Mouse (Mus musculus) gastrocnemius, adult 8-10 months (tissue): ENCODE data around the gene Mfsd9. TPM values are rescaled to one million over a fixed set of nuclear protein-coding genes. Genes with fewer than 3 reads are reported as not detected.
"Not testable (repeated sequence)": the region's sequence is repeated elsewhere in the genome, so short reads cannot be mapped to it uniquely, and the experiment has no call there.

Experiments used
- DNase-seq, 2 experiments: peaks; one replicate each; pipeline ENCODE4 v3.0.0; 2022; ENCODE audit warnings: low spot score in 2 of 2
- total RNA-seq, 4 experiments: library from RNA; stranded (reverse); gene quantifications; 2 replicates each; pipeline ENCODE4 v1.2.4; 2022

The Mfsd9 gene
- total RNA-seq, 4 experiments from 2014 or later, result 0.12 to 0.56 (median 0.33) TPM

DNA sequence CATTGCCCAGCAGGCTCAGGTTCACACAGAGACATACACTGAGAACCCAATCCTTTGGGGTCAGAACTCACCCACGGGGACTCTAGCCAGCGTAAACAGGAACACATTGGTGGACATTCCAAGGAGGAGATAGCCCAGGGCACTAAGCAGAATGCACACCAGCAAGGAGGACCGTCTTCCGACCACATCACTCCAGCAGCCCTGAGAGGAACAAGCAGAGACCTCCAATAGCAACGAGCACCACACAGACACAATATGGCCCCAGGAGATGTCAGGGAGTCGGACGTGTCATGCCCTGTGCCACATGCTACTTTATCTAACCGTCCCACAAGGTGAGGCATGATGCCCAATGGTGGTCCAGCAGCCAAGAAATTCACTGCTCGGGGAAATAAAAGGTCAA, 6.2 kb downstream of the Mfsd9 start:
- no peak for DNase-seq

- DNase-seq, result no peak
Measured at GRCm38 (mm10) chr1:40783450-40783849, 7.0 kb downstream of the Mfsd9 start.

- DNase-seq, result no peak
Measured at GRCm38 (mm10) chr1:40776763-40777162, 13.7 kb downstream of the Mfsd9 start.

DNA sequence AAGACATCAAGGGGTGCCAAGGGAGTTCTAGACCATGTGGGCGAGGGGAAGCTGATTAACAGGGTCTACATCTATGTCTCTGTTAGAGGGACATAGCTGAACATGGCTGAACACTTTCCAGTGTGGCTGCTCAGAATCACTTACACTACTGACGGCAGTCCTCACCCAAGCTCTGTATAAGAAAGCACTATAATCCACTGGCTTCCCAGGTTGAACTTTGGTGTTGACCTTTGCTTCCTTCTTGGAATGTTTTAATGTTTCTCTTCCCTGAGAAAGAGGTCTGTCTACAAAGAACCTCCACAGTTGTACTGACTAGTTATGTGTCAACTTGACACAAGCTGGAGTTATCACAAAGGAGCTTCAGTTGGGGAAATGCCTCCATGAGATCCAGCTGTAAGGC, 14.4 kb downstream of the Mfsd9 start:
- DNase-seq, result no peak

DNA sequence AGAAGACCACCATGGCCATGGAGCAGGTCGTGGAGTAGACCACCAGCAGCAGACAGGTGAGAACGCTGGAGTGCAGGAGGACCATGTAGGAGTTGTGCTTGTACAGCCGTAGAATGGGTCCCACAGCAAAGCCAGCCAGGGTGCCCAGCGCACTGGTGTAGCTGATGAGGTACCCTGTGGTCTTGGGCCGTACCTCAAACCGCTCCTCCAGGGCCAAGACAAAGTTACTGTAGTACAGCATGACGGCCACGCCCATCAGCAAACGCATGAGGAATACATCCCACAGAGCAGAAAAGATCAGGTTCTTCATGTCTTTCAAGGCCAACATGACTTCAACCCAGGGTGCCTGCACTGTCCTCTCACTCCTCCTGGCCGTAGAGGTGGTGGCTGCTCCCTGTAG, 16.4 kb downstream of the Mfsd9 start:
- DNase-seq, result no peak

DNA sequence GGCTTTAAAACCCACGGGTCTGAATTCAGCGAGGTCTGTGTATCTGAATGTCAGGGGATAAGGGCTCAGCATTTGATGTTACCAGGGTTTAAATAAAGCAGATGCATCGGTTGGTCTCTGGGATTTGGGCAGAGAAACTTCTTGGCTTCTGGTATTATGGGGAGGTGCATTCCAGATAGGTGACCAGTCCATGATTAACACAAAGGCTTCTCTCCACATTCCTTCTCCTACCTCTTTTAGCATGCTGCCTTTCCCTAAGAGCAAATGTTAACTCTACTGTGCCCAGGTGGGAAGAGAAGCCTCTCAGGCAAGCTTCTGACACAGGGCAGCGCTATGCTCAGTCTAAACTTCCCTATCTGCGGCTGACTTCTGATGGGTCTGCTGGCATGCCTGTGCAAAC, 17.3 kb downstream of the Mfsd9 start:
- no peak for DNase-seq

GRCm38 (mm10) chr1:40771196-40771970, 19.1 kb downstream of the Mfsd9 start:
- no peak for DNase-seq

GRCm38 (mm10) chr1:40769331-40769894, 21.1 kb downstream of the Mfsd9 start:
- DNase-seq, result no peak

DNA sequence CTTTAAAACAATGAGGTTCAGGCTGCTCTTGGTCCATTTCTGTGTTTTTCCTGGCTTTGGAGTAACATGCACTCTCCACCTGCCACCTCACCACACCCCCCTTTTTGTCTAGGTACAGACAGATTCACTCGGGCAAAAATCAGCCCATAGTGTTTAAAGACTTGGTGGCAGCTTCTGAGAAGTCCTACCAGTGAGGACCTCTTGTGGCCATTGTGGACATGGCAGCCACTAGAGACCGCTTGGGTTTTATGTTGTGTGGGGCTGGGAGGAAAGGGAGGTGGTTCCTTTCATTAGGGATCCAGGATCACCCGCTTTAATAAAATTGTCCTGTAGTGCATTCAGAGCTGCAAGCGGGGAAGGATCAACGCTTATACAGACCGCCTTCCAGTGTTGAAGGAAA, 21.9 kb downstream of the Mfsd9 start:
- peak; percentile 26 to 40 for DNase-seq

GRCm38 (mm10) chr1:40767588-40767987, 22.9 kb downstream of the Mfsd9 start:
- DNase-seq, result no peak

GRCm38 (mm10) chr1:40765521-40765920, 25.0 kb downstream of the Mfsd9 start:
- DNase-seq, result peak; percentile 13 to 27

DNA sequence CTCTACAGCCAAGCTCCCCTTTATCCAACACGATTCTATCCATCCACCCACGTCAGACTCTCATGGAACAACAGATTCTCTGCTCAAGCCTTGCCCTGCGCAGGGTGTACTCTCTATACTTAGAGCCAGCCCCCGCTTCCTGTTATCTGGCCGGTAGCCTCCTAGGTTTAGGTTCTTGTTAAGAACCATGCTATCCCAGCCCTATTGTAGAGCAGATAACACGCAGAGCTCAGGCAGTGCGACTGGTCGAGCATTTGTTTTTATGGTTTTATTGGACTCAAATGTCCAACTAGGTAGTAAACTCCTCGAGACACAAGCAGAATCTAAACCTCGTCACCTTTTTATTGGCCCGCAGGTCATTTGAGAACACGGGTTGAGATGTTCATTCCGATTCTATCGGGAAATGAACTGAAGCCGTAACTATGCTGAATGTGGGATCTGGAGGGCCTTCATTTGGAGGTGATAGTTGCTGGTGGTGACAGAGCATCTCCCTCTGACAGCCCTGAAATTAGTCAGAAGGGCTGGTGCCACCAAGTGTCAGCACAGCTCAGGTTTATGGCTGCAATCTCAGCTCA, 25.7 kb downstream of the Mfsd9 start:
- DNase-seq, result no peak

- no peak for DNase-seq
Measured at GRCm38 (mm10) chr1:40764042-40764441, 26.4 kb downstream of the Mfsd9 start.

GRCm38 (mm10) chr1:40759751-40760445, 30.6 kb downstream of the Mfsd9 start:
- no peak for DNase-seq

GRCm38 (mm10) chr1:40746089-40746488, 44.4 kb downstream of the Mfsd9 start:
- no peak for DNase-seq

DNA sequence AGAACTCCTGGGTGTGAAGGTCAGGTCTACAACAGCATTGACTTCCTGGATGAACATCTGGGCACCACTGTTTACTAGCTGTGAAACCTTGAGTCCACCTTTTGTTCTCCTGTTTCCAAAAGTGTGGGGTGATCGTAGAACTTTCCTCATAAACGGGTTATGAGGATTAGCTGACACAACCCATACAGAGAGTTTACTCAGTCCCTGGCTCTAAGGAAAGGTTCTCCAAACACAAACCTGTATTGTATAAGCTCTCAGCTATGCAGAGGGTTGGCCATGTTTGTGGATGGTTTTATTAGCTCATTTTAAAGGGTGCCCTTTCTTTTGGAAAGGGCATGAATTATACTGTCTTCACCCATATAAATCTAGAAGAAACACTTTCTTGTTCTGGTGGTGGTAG, 49.7 kb downstream of the Mfsd9 start:
- DNase-seq, result no peak

DNA sequence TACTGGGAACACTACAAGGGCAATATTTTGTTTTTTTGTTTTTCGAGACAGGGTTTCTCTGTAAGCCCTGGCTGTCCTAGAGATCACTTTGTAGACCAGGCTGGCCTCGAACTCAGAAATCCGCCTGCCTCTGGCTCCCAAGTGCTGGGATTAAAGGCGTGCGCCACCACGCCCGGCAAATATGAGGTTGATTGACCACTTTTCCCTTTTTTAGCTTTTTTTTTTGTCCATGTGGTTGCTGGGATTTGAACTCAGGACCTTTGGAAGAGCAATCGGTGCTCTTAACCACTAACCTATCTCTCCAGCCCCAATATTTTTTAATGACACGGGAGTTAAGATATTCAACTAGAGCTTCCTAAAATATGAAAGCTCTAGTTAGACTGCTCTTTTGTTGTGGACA, 52.2 kb downstream of the Mfsd9 start:
- DNase-seq, result not testable (repeated sequence)

GRCm38 (mm10) chr1:40737671-40738070, 52.8 kb downstream of the Mfsd9 start:
- no peak for DNase-seq

- DNase-seq, result no peak
Measured at GRCm38 (mm10) chr1:40728636-40729035, 61.9 kb downstream of the Mfsd9 start.

DNA sequence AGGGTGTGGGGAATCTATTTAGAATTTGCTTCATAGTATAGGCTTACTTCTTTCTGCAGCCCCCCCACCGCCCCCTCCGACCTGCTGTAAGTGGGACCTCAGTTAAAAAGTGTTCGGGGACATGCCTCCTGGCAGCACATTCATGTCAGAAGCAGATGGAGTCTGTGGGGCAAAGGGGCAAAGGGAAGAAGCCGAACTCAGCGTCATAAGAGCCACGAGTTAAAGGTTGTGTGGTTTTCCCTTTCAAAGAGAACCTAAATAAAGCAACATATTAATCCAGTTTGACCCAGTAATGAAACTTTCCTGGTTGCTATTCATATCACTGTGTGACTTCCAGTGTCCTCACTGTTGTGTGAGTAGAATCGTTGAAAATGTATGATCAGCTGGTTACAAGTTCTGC, 63.1 kb downstream of the Mfsd9 start:
- no peak for DNase-seq

GRCm38 (mm10) chr1:40726051-40726450, 64.4 kb downstream of the Mfsd9 start:
- DNase-seq, result no peak
